Mouse (Mus musculus) gastrocnemius, adult 2 months (tissue): ENCODE results near the gene Rras. TPM values are rescaled to one million over a fixed set of nuclear protein-coding genes. Genes with fewer than 3 reads are reported as not detected.

ENCODE experiments used
- DNase-seq: peaks from one replicate; pipeline ENCODE4 v3.0.0; 2022
- H3K27ac ChIP-seq: fragments of 200-600 bp; 2 replicates; pipeline ENCODE4 v1.8.1; 2022; ENCODE audit warnings: mild to moderate bottlenecking
- H3K4me3 ChIP-seq: fragments of 200-600 bp; 2 replicates; pipeline ENCODE4 v1.8.1; 2022; ENCODE audit warnings: mild to moderate bottlenecking, moderate library complexity
- CTCF ChIP-seq: fragments of 200-600 bp; IDR thresholded peaks from 2 replicates; pipeline ENCODE4 v1.8.1; 2022; ENCODE audit warnings: antibody characterized with exemption, mild to moderate bottlenecking, moderate library complexity
- intact Hi-C: fragments of 180-260 bp; cut with DNase I; formaldehyde crosslinking; loops from one replicate; pipeline ENCODE4 v1.15.1; 2025
- total RNA-seq, 2 experiments: library from RNA; stranded (reverse); gene quantifications; 2 replicates each; pipeline ENCODE4 v1.2.3; 2021

Rras gene
- total RNA-seq, 2 experiments from 2014 or later = 22.6 to 25.5 TPM

GRCm38 (mm10) chr7:45004546-45004945, 13.2 kb upstream of the Rras start:
- Histone ChIP-seq H3K27ac (no peak overlapping the region; the same call in 1 of the 2 replicates), H3K4me3 (no peak overlapping the region)
- no peak for DNase-seq
- TF ChIP-seq CTCF = no peak
- intact Hi-C loops = no loop called here

- no peak overlapping the region for H3K4me3 ChIP-seq
- intact Hi-C loops = no loop called here
- DNase-seq = no peak
- TF ChIP-seq CTCF = no peak
- no peak overlapping the region for H3K27ac ChIP-seq
These were observed 12.3 kb upstream of the Rras start for GRCm38 (mm10) chr7:45005321-45005992.

GRCm38 (mm10) chr7:45006503-45006902, 11.3 kb upstream of the Rras start:
- H3K27ac ChIP-seq = no peak overlapping the region
- TF ChIP-seq CTCF = no peak
- intact Hi-C loops = no loop called here
- DNase-seq = no peak
- no peak overlapping the region for H3K4me3 ChIP-seq

GRCm38 (mm10) chr7:45007141-45007540, 10.6 kb upstream of the Rras start:
- DNase-seq = no peak
- Histone ChIP-seq H3K27ac (no peak overlapping the region), H3K4me3 (no peak overlapping the region)
- intact Hi-C loops = no loop called here
- TF ChIP-seq CTCF = no peak

GRCm38 (mm10) chr7:45007846-45008245, 9.9 kb upstream of the Rras start:
- no peak for DNase-seq
- intact Hi-C loops = no loop called here
- Histone ChIP-seq H3K4me3 (no peak overlapping the region), H3K27ac (no peak overlapping the region)
- no peak for TF ChIP-seq CTCF

GRCm38 (mm10) chr7:45008411-45008810, 9.3 kb upstream of the Rras start:
- intact Hi-C loops = no loop called here
- TF ChIP-seq CTCF = no peak
- H3K4me3 ChIP-seq = no peak overlapping the region
- no peak for DNase-seq
- H3K27ac ChIP-seq = no peak overlapping the region

- intact Hi-C loops = loop anchor here (5.0 kb wide), 1 partner anchor 115 kb away; the partner anchor contains the start of gene Fuz
- no peak overlapping the region for H3K27ac ChIP-seq
- no peak for TF ChIP-seq CTCF
- H3K4me3 ChIP-seq = no peak overlapping the region
- DNase-seq = no peak
These were observed 5.8 kb upstream of the Rras start for GRCm38 (mm10) chr7:45012011-45012410.

GRCm38 (mm10) chr7:45012824-45013223, 4.9 kb upstream of the Rras start:
- no peak for DNase-seq
- intact Hi-C loops = loop anchor here (5.0 kb wide), 1 partner anchor 116 kb away; the partner anchor contains the start of gene Fuz
- TF ChIP-seq CTCF = no peak
- no peak overlapping the region for H3K4me3 ChIP-seq
- H3K27ac ChIP-seq = no peak overlapping the region

GRCm38 (mm10) chr7:45013366-45014095, 4.2 kb upstream of the Rras start:
- no peak overlapping the region for H3K27ac ChIP-seq
- DNase-seq = no peak
- H3K4me3 ChIP-seq = no peak overlapping the region
- TF ChIP-seq CTCF = no peak
- intact Hi-C loops = loop anchor here (2.0 to 5.0 kb wide), 3 partner anchors 15 to 116 kb away; partner anchors contain the start of genes Bcl2l12, Fuz and Prmt1

GRCm38 (mm10) chr7:45014096-45014451, 3.7 kb upstream of the Rras start:
- no peak overlapping the region for H3K4me3 ChIP-seq
- no peak overlapping the region for H3K27ac ChIP-seq
- no peak for DNase-seq
- no peak for TF ChIP-seq CTCF
- intact Hi-C loops = loop anchor here (2.0 to 5.0 kb wide), 3 partner anchors 15 to 117 kb away; partner anchors contain the start of genes Bcl2l12, Fuz and Prmt1

GRCm38 (mm10) chr7:45015344-45015956, 2.3 kb upstream of the Rras start:
- TF ChIP-seq CTCF = no peak
- no peak for DNase-seq
- Histone ChIP-seq H3K27ac (peak overlapping the region; percentile 98), H3K4me3 (peak overlapping the region; percentile 94)
- intact Hi-C loops = loop anchor here (2.0 kb wide), 2 partner anchors 17 to 29 kb away; partner anchors contain the start of genes Bcl2l12 and Prmt1

GRCm38 (mm10) chr7:45015957-45016612, 1.7 kb upstream of the Rras start, which contains the start of gene Scaf1:
Scaf1 (minus strand) TSS chr7:45016363.
- intact Hi-C loops = loop anchor here (2.0 kb wide), 2 partner anchors 17 to 29 kb away; partner anchors contain the start of genes Bcl2l12 and Prmt1
- peak within 1 kb of the TSS; percentile 94 for H3K4me3 ChIP-seq
- no peak for TF ChIP-seq CTCF
- DNase-seq = peak; percentile 100
- H3K27ac ChIP-seq = peak within 1 kb of the TSS; percentile 98
